Mouse (Mus musculus) right cerebral cortex, postnatal 4 days (tissue): ENCODE measurements at regions not wholly inside any gene's neighbourhood (a gene's known extent, or its start where the extent isn't known, plus 50 kb on each side); places are given as distances from the start of the nearest gene placed in this dataset.
"Not testable (repeated sequence)": the region's sequence is repeated elsewhere in the genome, so short reads cannot be mapped to it uniquely, and the experiment has no call there.

Source experiments
- DNase-seq: peaks from one replicate; pipeline ENCODE4 v3.0.0-alpha.2; 2022

- DNase-seq: no peak
Observed at GRCm38 (mm10) chr5:117040878-117041277, 75.0 kb downstream of the Suds3 start.

- DNase-seq: peak; percentile 73
Observed at GRCm38 (mm10) chr5:117037261-117037660, 78.7 kb downstream of the Suds3 start.

GRCm38 (mm10) chr5:117032130-117032529, 83.8 kb downstream of the Suds3 start:
- DNase-seq: peak; percentile 57

GRCm38 (mm10) chr5:117025689-117026383, 90.1 kb downstream of the Suds3 start:
- peak; percentile 15 for DNase-seq

GRCm38 (mm10) chr5:117018419-117019150, 97.3 kb downstream of the Suds3 start:
- DNase-seq: no peak

GRCm38 (mm10) chr5:117011128-117011527, 104.8 kb downstream of the Suds3 start:
- no peak for DNase-seq

- peak; percentile 48 for DNase-seq
Observed at GRCm38 (mm10) chr5:117000770-117001201, 115.1 kb downstream of the Suds3 start.

GRCm38 (mm10) chr5:116994508-116994907, 121.4 kb downstream of the Suds3 start:
- DNase-seq: no peak

GRCm38 (mm10) chr5:116993674-116994073, 122.2 kb downstream of the Suds3 start:
- no peak for DNase-seq

GRCm38 (mm10) chr5:116991461-116991860, 124.5 kb downstream of the Suds3 start:
- no peak for DNase-seq

GRCm38 (mm10) chr5:116971474-116971873, 144.4 kb downstream of the Suds3 start:
- DNase-seq: not testable (repeated sequence)

- DNase-seq: no peak
Observed at GRCm38 (mm10) chr5:116964171-116964570, 151.7 kb downstream of the Suds3 start.

- no peak for DNase-seq
Observed at GRCm38 (mm10) chr5:116963106-116963505, 152.8 kb downstream of the Suds3 start.

- DNase-seq: no peak
Observed at GRCm38 (mm10) chr5:116960041-116960440, 155.9 kb downstream of the Suds3 start.

GRCm38 (mm10) chr5:116958141-116958540, 157.8 kb downstream of the Suds3 start:
- no peak for DNase-seq

- no peak for DNase-seq
Observed at GRCm38 (mm10) chr5:116956572-116956971, 159.3 kb downstream of the Suds3 start.

GRCm38 (mm10) chr5:116950280-116950881, 165.5 kb downstream of the Suds3 start:
- DNase-seq: no peak

- no peak for DNase-seq
Observed at GRCm38 (mm10) chr5:116934585-116934984, 181.3 kb downstream of the Suds3 start.

- no peak for DNase-seq
Observed at GRCm38 (mm10) chr5:116934151-116934550, 181.8 kb downstream of the Suds3 start.

GRCm38 (mm10) chr5:116933105-116933504, 182.8 kb downstream of the Suds3 start:
- DNase-seq: no peak

- DNase-seq: peak; percentile 17
Observed at GRCm38 (mm10) chr5:116923761-116924160, 192.2 kb downstream of the Suds3 start.

- DNase-seq: no peak
Observed at GRCm38 (mm10) chr5:116922059-116922671, 193.7 kb downstream of the Suds3 start.

GRCm38 (mm10) chr5:116914876-116915275, 201.0 kb downstream of the Suds3 start:
- no peak for DNase-seq
